Mouse (Mus musculus) liver, embryonic 13.5 days (tissue): ENCODE data around the gene Stx6. TPM values are rescaled to one million over a fixed set of nuclear protein-coding genes. Genes with fewer than 3 reads are reported as not detected.

Source experiments
- ATAC-seq: fragments of 200-750 bp; cut with Nextera tagmentation; 2 replicates; pipeline ENCODE4 v1.8.0; 2017; ENCODE audit warnings: low read depth, mild to moderate bottlenecking, moderate number of reproducible peaks, moderate library complexity
- DNase-seq: peaks from one replicate; pipeline ENCODE4 v3.0.0; 2022
- H3K27ac ChIP-seq: fragments of 300-500 bp; sonication (generic); 2 replicates; pipeline ENCODE4 v1.5.1; 2015; ENCODE audit warnings: moderate library complexity, mild to moderate bottlenecking, inconsistent platforms
- H3K27me3 ChIP-seq: fragments of 300-500 bp; sonication (generic); 2 replicates; pipeline ENCODE4 v1.6.1; 2015; ENCODE audit warnings: mild to moderate bottlenecking, inconsistent platforms
- H3K36me3 ChIP-seq: fragments of 300-500 bp; sonication (generic); 2 replicates; pipeline ENCODE4 v1.6.1; 2015; ENCODE audit warnings: mild to moderate bottlenecking, inconsistent platforms
- H3K4me1 ChIP-seq: fragments of 300-500 bp; sonication (generic); replicated peaks from 2 replicates; pipeline ENCODE4 v1.6.1; 2015; ENCODE audit warnings: inconsistent platforms
- H3K4me2 ChIP-seq: fragments of 300-500 bp; sonication (generic); 2 replicates; pipeline ENCODE4 v1.6.1; 2015; ENCODE audit warnings: inconsistent platforms, mild to moderate bottlenecking, moderate library complexity
- H3K4me3 ChIP-seq: fragments of 300-500 bp; sonication (generic); replicated peaks from 2 replicates; pipeline ENCODE4 v1.5.1; 2015; ENCODE audit warnings: mild to moderate bottlenecking, inconsistent platforms
- H3K9ac ChIP-seq: fragments of 300-500 bp; sonication (generic); 2 replicates; pipeline ENCODE4 v1.6.1; 2015; ENCODE audit warnings: mild to moderate bottlenecking, inconsistent platforms
- H3K9me3 ChIP-seq: fragments of 300-500 bp; sonication (generic); replicated peaks from 2 replicates; pipeline ENCODE4 v1.6.1; 2016; ENCODE audit warnings: inconsistent platforms
- WGBS: fragments of 180-500 bp; shearing (Covaris S2); methylation state at CpG from one replicate; pipeline ENCODE4 v1.1.7; 2015; ENCODE audit not compliant: insufficient replicate concordance; 5-methylcytosine and 5-hydroxymethylcytosine counted together
- polyA plus RNA-seq: library from polyadenylated mRNA; unstranded; fragments of >200 nt; fragmentation: Nextera tagmentation; extraction: Ambion mirVana; gene quantifications from 2 replicates; pipeline ENCODE4 v1.2.1, GENCODE M21; 2015

Stx6 gene
- polyA plus RNA-seq, 1 experiment from 2014 or later: 10.8 TPM

DNA sequence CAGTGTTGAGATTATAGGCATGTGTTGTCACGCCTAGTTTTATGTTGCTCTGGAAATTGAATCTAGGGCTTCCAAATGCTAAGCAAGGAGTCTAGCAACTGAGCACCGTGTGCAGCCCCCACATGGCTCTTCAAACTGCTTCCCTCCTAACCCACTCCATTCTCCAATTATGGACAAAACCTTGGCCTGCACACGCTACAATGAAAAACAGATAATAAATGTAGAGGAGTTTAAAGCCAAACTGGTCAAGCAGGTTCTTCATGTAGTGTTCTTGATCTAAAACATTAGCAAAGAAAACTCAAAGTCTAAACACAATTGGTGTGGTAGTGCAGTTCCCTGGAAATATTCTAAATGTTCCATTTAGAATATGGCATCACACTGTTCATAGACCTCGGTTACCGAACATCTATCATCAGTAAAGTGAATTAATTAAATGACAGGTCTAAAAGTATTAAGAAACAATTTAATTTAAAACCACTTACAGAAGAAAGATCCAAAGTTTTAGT lies 31.0 kb upstream of the Stx6 start:
- Histone ChIP-seq H3K4me3 (no peak overlapping the region), H3K27ac (no peak overlapping the region), H3K36me3 (no peaks in the 10 kb centered on the region), H3K4me2 (no peak overlapping the region), H3K9ac (no peak overlapping the region), H3K9me3 (no peaks in the 10 kb centered on the region), H3K27me3 (no peaks in the 10 kb centered on the region), H3K4me1 (no peaks in the 10 kb centered on the region)
- 69% methylated on average over 5 of the region's 5 CpGs for WGBS
- DNase-seq: no peak
- ATAC-seq: no peak

DNA sequence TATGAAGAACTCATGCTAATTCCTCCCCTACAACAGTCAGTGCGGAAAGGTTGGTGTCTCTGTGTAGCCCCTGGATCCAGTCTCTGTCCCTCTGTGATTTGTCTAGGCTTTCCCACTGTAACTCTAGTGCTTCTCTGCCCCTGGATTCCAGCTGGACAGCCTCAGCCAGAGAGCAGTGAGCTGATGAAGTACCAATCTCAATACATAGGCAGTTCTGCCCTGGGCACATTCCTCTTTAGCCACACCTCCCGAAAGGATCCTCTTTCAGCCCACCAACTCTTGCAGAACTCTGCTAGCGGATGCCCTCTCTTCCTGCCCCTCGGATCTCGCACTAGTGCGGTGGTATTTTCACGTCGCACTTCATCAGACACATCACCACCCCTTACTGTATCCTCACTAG lies 23.6 kb upstream of the Stx6 start:
- no peaks in the 10 kb centered on the region for H3K4me1 ChIP-seq
- DNase-seq (no peak), ATAC-seq (no peak)
- no peak overlapping the region for H3K27ac ChIP-seq
- no peak overlapping the region for H3K4me3 ChIP-seq
- H3K27me3 ChIP-seq: no peaks in the 10 kb centered on the region
- no peak overlapping the region for H3K4me2 ChIP-seq
- no peaks in the 10 kb centered on the region for H3K9me3 ChIP-seq
- H3K36me3 ChIP-seq: no peaks in the 10 kb centered on the region
- no peak overlapping the region for H3K9ac ChIP-seq
- 45% methylated on average over 8 of the region's 8 CpGs for WGBS

- Histone ChIP-seq H3K27me3 (no peaks in the 10 kb centered on the region), H3K4me3 (no peak overlapping the region), H3K27ac (no peak overlapping the region), H3K4me2 (no peak overlapping the region), H3K9ac (no peak overlapping the region), H3K9me3 (no peaks in the 10 kb centered on the region), H3K36me3 (no peaks in the 10 kb centered on the region), H3K4me1 (no peaks in the 10 kb centered on the region)
- WGBS: 60% methylated on average over 7 of the region's 7 CpGs
- ATAC-seq (no peak), DNase-seq (no peak)
Measured at GRCm38 (mm10) chr1:155138795-155139194, 19.7 kb upstream of the Stx6 start.

DNA sequence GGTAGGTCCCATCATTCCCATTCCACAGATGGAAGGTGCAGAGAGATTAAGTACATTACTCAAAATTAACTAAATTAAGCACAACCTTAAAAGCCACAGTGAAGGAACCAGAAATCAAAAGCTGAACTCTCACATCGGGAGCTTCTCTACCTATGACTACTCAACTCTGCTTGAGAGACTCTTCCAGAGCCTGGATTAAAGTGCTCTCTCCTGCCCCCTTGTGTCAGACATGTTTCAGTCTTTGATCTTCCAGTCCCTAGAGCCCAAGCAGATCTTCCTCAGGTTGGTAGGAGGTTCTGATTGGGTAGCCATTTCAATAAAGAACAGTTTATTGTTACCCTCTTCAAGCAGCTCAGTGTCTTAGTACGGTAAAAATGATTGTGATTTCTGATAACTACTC lies 18.4 kb upstream of the Stx6 start:
- Histone ChIP-seq H3K9me3 (no peaks in the 10 kb centered on the region), H3K36me3 (no peaks in the 10 kb centered on the region), H3K27me3 (no peaks in the 10 kb centered on the region), H3K4me2 (no peak overlapping the region), H3K4me3 (no peak overlapping the region), H3K4me1 (0 out of 2 replicates have a peak, but pooled peaks cover 2% of the 10 kb centered on the region), H3K9ac (no peak overlapping the region), H3K27ac (no peak overlapping the region)
- ATAC-seq (no peak), DNase-seq (peak; percentile 46)
- WGBS: 42% methylated on average over 2 of the region's 2 CpGs

DNA sequence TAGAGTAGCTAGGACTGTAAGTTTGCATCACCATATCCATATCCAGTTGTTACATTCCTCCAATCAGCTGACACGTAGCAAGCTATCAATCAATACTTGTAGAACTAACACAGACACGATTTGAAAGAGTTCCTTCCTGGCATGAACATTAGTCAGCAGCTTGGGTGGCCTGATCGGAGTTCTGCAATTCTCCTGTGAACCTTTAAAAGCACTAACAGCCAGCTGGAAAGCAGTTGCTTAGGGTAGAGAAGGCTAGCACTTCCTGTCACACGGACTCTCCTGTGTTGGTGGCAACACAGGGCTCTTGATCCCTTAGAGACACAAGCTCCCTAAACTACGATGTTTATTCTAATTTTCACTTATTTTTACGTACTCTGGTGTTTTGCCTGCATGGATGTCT lies 12.9 kb upstream of the Stx6 start:
- H3K9ac ChIP-seq: no peak overlapping the region
- no peak overlapping the region for H3K27ac ChIP-seq
- no peak overlapping the region for H3K4me3 ChIP-seq
- H3K36me3 ChIP-seq: no peaks in the 10 kb centered on the region
- WGBS: 28% methylated on average over 6 of the region's 6 CpGs
- DNase-seq (no peak), ATAC-seq (no peak)
- H3K4me2 ChIP-seq: peak overlapping the region; percentile 30; the same call in 1 of the 2 replicates
- no peaks in the 10 kb centered on the region for H3K27me3 ChIP-seq
- H3K9me3 ChIP-seq: no peaks in the 10 kb centered on the region
- H3K4me1 ChIP-seq: peaks cover 5% of the 10 kb centered on the region; the same call in 1 of the 2 replicates

DNA sequence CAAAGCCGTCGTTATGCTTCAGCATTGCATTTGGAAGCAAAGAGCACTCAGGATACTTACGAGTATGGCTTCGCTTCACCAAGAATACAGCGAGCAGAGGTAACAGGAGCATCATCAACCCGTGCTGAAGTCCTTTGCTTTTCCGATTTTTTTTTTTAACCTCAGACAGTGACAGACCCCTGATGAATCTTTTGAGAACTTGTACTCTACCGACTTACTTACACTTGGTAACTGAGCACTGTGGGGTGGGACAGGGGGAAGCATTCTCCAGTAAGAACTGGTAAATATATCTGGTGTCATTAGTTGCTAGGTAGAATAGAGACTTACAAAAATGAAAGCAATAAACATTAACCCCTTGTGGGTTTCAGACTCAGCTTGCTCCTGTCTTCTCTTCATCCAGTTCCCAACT lies 11.9 kb upstream of the Stx6 start, which contains the start of gene Mr1:
Gene Mr1, minus strand, starts transcription at position 243 of the 409 bp plus-strand sequence.
- peak; percentile 63 for ATAC-seq
- peak within 1 kb of the TSS; percentile 24; the same call in 1 of the 2 replicates for H3K9ac ChIP-seq
- no peak within 1 kb of the TSS for H3K27ac ChIP-seq
- no peaks in the 10 kb centered on the region for H3K36me3 ChIP-seq
- WGBS: 52% methylated on average over 8 of the region's 8 CpGs
- H3K27me3 ChIP-seq: no peaks in the 10 kb centered on the region
- H3K4me3 ChIP-seq: peak within 1 kb of the TSS; percentile 37
- H3K9me3 ChIP-seq: no peaks in the 10 kb centered on the region
- no peak for DNase-seq
- H3K4me1 ChIP-seq: peaks cover 5% of the 10 kb centered on the region; the same call in 1 of the 2 replicates
- peak within 1 kb of the TSS; percentile 30 for H3K4me2 ChIP-seq

DNA sequence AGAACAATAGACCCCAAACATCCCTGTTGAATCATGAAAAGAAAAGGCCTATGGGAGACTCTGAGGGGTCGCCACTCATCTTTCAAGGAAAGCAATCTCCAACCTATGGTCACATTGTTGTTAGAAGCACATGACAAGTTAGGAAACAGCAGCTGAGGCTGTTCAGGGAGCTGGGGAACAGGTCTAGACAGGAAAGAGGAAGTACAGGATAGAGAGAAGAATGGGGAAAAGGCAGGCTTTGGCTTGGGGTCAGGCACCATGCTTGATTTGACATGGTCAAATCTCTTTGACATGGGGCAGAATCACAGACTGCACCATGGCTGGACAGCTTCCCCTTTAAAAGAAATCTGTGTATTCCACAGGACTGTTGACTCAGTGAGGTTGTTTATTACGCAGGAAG lies 11.3 kb upstream of the Stx6 start:
- Histone ChIP-seq H3K36me3 (no peaks in the 10 kb centered on the region), H3K27ac (no peak overlapping the region), H3K4me2 (no peak overlapping the region), H3K9ac (no peak overlapping the region), H3K4me3 (no peak overlapping the region), H3K9me3 (no peaks in the 10 kb centered on the region), H3K4me1 (peaks cover 5% of the 10 kb centered on the region; the same call in 1 of the 2 replicates), H3K27me3 (no peaks in the 10 kb centered on the region)
- ATAC-seq: no peak
- no peak for DNase-seq
- 63% methylated on average over 2 of the region's 2 CpGs for whole genome bisulfite sequencing

DNA sequence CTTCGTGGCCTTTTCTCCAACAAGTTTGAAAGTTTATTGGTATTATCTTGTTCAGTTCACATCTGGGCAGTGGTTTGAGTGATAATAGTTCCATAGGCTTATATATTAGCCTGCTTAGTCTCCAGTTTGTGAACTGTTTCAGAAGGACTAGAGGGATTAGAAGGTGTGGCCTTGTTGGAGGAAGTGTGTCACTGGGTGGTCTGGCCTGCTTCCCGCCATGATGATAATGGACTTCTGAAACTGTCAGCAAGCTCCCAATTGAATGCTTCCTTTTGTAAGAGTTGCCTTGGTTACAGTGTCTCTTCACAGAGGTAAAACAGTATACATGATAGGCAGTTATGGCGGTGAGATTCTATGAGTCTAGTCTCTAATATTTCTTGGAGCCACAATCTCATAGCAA lies 9.1 kb upstream of the Stx6 start:
- peaks cover 5% of the 10 kb centered on the region; the same call in 1 of the 2 replicates for H3K4me1 ChIP-seq
- no peak overlapping the region for H3K9ac ChIP-seq
- 68% methylated on average over 3 of the region's 3 CpGs for WGBS
- H3K36me3 ChIP-seq: no peaks in the 10 kb centered on the region
- no peak overlapping the region for H3K27ac ChIP-seq
- H3K27me3 ChIP-seq: no peaks in the 10 kb centered on the region
- DNase-seq (no peak), ATAC-seq (no peak)
- H3K9me3 ChIP-seq: no peaks in the 10 kb centered on the region
- H3K4me3 ChIP-seq: no peak overlapping the region
- no peak overlapping the region for H3K4me2 ChIP-seq

GRCm38 (mm10) chr1:155150821-155151220 lies 7.7 kb upstream of the Stx6 start:
- WGBS: 68% methylated on average over 5 of the region's 5 CpGs
- no peaks in the 10 kb centered on the region for H3K9me3 ChIP-seq
- H3K4me3 ChIP-seq: no peak overlapping the region
- H3K27ac ChIP-seq: no peak overlapping the region
- H3K27me3 ChIP-seq: no peaks in the 10 kb centered on the region
- 0 out of 2 replicates have a peak, but pooled peaks cover 3% of the 10 kb centered on the region for H3K4me1 ChIP-seq
- H3K9ac ChIP-seq: no peak overlapping the region
- no peak for ATAC-seq
- no peak overlapping the region for H3K4me2 ChIP-seq
- DNase-seq: no peak
- H3K36me3 ChIP-seq: no peaks in the 10 kb centered on the region

DNA sequence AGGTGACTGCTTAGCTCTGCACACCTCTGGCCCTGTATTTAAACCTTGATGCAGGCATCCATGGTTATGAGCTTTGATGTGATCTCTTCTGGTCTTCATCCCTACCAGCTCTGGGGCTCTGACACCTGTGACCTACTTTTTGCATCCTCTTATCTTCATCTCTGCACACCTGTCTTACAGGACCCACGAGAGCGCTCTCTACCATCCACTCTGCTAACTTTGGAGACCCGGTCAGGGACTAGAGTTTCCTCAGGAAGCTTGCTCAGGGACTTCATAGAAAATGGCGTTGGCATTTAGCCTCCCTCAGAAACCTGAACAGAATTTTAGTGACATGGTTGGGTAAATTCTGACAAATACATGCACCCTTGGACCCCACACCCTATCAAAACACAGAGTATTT lies 4.6 kb upstream of the Stx6 start:
- WGBS: 62% methylated on average over 4 of the region's 4 CpGs
- no peak for DNase-seq
- no peak for ATAC-seq
- no peak overlapping the region for H3K9ac ChIP-seq
- H3K27me3 ChIP-seq: no peaks in the 10 kb centered on the region
- no peaks in the 10 kb centered on the region for H3K36me3 ChIP-seq
- H3K4me2 ChIP-seq: no peak overlapping the region
- H3K27ac ChIP-seq: no peak overlapping the region
- no peak overlapping the region for H3K4me3 ChIP-seq
- peaks cover 10% of the 10 kb centered on the region for H3K4me1 ChIP-seq
- H3K9me3 ChIP-seq: no peaks in the 10 kb centered on the region

DNA sequence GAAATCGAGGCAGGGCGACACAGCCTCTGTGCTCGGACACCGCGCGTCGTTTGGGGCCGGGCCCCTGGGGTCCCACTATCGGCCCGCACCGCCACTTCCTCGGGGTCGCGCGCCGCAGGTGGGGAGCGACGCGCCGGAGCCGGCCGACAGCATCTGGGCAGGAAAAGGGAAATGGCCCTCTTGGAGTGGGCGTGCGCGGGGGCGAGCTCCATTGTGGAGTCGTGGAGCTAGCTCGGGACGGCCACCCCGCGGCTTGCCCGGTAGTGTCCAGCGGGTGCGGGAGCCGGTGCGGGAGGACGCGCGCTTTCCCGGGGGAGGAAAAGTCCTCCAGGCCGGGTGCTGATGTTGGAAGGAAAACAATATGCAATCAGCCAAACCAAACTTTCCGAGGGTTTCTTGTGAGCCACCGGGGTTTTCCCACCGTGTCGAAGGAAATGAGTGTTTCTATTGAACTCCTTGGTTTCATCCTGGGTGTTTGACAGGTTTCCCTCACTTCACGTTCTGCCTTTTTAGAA lies 512 bp downstream of the Stx6 start:
- Histone ChIP-seq H3K4me2 (peak overlapping the region; percentile 91), H3K36me3 (no peaks in the 10 kb centered on the region), H3K9ac (peak overlapping the region; percentile 92), H3K27me3 (no peaks in the 10 kb centered on the region), H3K4me3 (peak overlapping the region; percentile 97), H3K9me3 (no peaks in the 10 kb centered on the region), H3K4me1 (peaks cover 37% of the 10 kb centered on the region), H3K27ac (peak overlapping the region; percentile 62)
- DNase-seq (peak; percentile 31), ATAC-seq (no peak; the same call in none of the 2 replicates)
- WGBS: under 1% methylated on average over 46 of the region's 46 CpGs

DNA sequence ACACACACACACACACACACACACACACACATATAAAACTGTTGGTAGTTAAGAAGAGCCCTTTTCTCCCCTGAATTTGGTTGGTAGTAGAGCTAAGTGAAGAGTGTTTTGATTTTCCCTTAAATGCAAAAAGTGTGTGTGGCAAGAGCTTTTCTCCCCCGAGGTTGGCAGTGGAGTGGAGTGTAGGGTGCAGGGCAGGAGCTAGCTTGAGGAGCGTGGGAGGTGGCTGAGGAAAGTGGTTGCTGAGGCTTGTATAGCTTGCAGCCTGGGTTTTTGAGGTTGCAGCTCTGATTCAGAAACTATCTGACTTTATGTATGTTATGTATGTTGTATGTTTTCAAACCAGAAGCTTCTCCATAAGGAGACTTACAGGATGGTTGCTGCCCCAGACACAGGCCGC lies 8.9 kb downstream of the Stx6 start:
- no peak overlapping the region for H3K9ac ChIP-seq
- no peaks in the 10 kb centered on the region for H3K9me3 ChIP-seq
- peaks cover 14% of the 10 kb centered on the region for H3K4me1 ChIP-seq
- H3K27me3 ChIP-seq: no peaks in the 10 kb centered on the region
- WGBS: 64% methylated on average over 3 of the region's 3 CpGs
- no peak overlapping the region for H3K27ac ChIP-seq
- DNase-seq: no peak
- no peaks in the 10 kb centered on the region for H3K36me3 ChIP-seq
- H3K4me2 ChIP-seq: no peak overlapping the region
- no peak for ATAC-seq
- no peak overlapping the region for H3K4me3 ChIP-seq
